ENCODE assay signal across 13 mouse cellular contexts in genomic region chr7:44647729-44648128, GRCm38 (mm10). TPM values are rescaled to one million over a fixed set of nuclear protein-coding genes. Genes with fewer than 3 reads are reported as not detected.
DNase-seq lines count a peak whose midpoint lies in the region; ATAC-seq and TF ChIP-seq lines count a peak whose summit lies in the region.
"Had no signal": no experiment of that assay in that cellular context is flagged by ENCODE, and none has a peak within 500 bp of the region (broad histone marks: within the 10 kb centered on the region; RNA-seq: fewer than 3 reads in every experiment).

No protein-coding gene starts in this region.

- no peak overlapping the region for H3K4me3 ChIP-seq in heart, embryonic 10.5 days
- no peak overlapping the region for H3K4me3 ChIP-seq in heart, postnatal 0 days (ENCODE audit: low read depth, low read length)
- H3K4me3 ChIP-seq in lung, embryonic 14.5 days (ENCODE audit: low read depth, low read length), result no peak overlapping the region
- no peak overlapping the region for H3K4me3 ChIP-seq in stomach, embryonic 15.5 days (replicated peaks)
- no peak overlapping the region for H3K4me3 ChIP-seq in hindbrain, embryonic 14.5 days (replicated peaks; ENCODE audit: low read length)
- H3K4me3 ChIP-seq: embryonic facial prominence, embryonic 10.5 days; limb, embryonic 12.5 days; liver, embryonic 15.5 days; midbrain, embryonic 10.5 days had no signal

- no peak for TF ChIP-seq EP300 in heart, postnatal 0 days (IDR thresholded peaks at IDR 0.05; ENCODE audit: low read depth)

- DNase-seq in heart, adult 11 months, result peak; percentile 96
- DNase-seq in heart, embryonic 10.5 days (ENCODE audit: low spot score), result no peak
- peak; percentile 19 for DNase-seq in heart, postnatal 0 days (ENCODE audit: low spot score)
- no peak for DNase-seq in lung, embryonic 14.5 days
- DNase-seq in hindbrain, embryonic 14.5 days (ENCODE audit: low spot score), result no peak

- H3K4me2 ChIP-seq in heart, postnatal 0 days (ENCODE audit: low read depth, low read length), result no peak overlapping the region
- H3K4me2 ChIP-seq in lung, embryonic 14.5 days, result no peak overlapping the region
- H3K4me2 ChIP-seq in stomach, embryonic 15.5 days, result no peak overlapping the region
- no peak overlapping the region for H3K4me2 ChIP-seq in hindbrain, embryonic 14.5 days (replicated peaks)
- H3K4me2 ChIP-seq: limb, embryonic 12.5 days; liver, embryonic 15.5 days had no signal

- H3K36me3 ChIP-seq in heart, embryonic 10.5 days, result no peaks in the 10 kb centered on the region
- no peaks in the 10 kb centered on the region for H3K36me3 ChIP-seq in heart, postnatal 0 days (replicated peaks; ENCODE audit: control insufficient read depth, insufficient read depth, low read length)
- H3K36me3 ChIP-seq in lung, embryonic 14.5 days (ENCODE audit: insufficient read depth), result no peaks in the 10 kb centered on the region
- H3K36me3 ChIP-seq in stomach, embryonic 15.5 days, result no peaks in the 10 kb centered on the region
- H3K36me3 ChIP-seq in hindbrain, embryonic 14.5 days (replicated peaks; ENCODE audit: control insufficient read depth, insufficient read depth), result no peaks in the 10 kb centered on the region
- H3K36me3 ChIP-seq: embryonic facial prominence, embryonic 10.5 days; limb, embryonic 12.5 days; liver, embryonic 15.5 days; midbrain, embryonic 10.5 days had no signal

- H3K4me1 ChIP-seq in heart, embryonic 10.5 days, result no peaks in the 10 kb centered on the region
- no peaks in the 10 kb centered on the region for H3K4me1 ChIP-seq in heart, postnatal 0 days (ENCODE audit: control insufficient read depth, insufficient read depth)
- no peaks in the 10 kb centered on the region for H3K4me1 ChIP-seq in lung, embryonic 14.5 days (ENCODE audit: insufficient read depth)
- peaks cover 5% of the 10 kb centered on the region; the same call in 1 of the 2 replicates for H3K4me1 ChIP-seq in stomach, embryonic 15.5 days
- peaks cover 6% of the 10 kb centered on the region; the same call in 1 of the 2 replicates for H3K4me1 ChIP-seq in hindbrain, embryonic 14.5 days (replicated peaks; ENCODE audit: control insufficient read depth, insufficient read depth, low read length)
- H3K4me1 ChIP-seq: limb, embryonic 12.5 days; liver, embryonic 15.5 days; midbrain, embryonic 10.5 days had no signal

- H3K27me3 ChIP-seq in heart, embryonic 10.5 days (ENCODE audit: insufficient read depth, poor library complexity, severe bottlenecking), result peaks cover 34% of the 10 kb centered on the region
- H3K27me3 ChIP-seq in heart, postnatal 0 days (ENCODE audit: control insufficient read depth, insufficient read depth, low read length), result peaks cover 21% of the 10 kb centered on the region; the same call in 1 of the 2 replicates
- H3K27me3 ChIP-seq in lung, embryonic 14.5 days (ENCODE audit: insufficient read depth, low read length), result peaks cover 12% of the 10 kb centered on the region
- H3K27me3 ChIP-seq in stomach, embryonic 15.5 days (replicated peaks), result peaks cover 17% of the 10 kb centered on the region; the same call in 1 of the 2 replicates
- peaks cover 16% of the 10 kb centered on the region for H3K27me3 ChIP-seq in hindbrain, embryonic 14.5 days (ENCODE audit: control insufficient read depth, insufficient read depth, low read length)

- peak; percentile 41; the same call in 1 of the 2 replicates for ATAC-seq in heart, postnatal 0 days (ENCODE audit: insufficient read depth, low read depth)
- ATAC-seq in lung, embryonic 14.5 days (ENCODE audit: insufficient read depth), result peak; percentile 47; the same call in 1 of the 2 replicates
- 0 out of 2 replicates have a peak, but pooled peaks have one; percentile 20 for ATAC-seq in stomach, embryonic 15.5 days (ENCODE audit: insufficient read depth, low FRiP score, low read depth)
- no peak for ATAC-seq in megakaryocyte progenitor cell, adult 5-6 weeks (replicated peaks; ENCODE audit: poor library complexity)
- ATAC-seq in hindbrain, embryonic 14.5 days (ENCODE audit: low FRiP score), result no peak

- TF ChIP-seq CTCF in heart, postnatal 0 days (IDR thresholded peaks at IDR 0.05; ENCODE audit: low read depth), result no peak
- TF ChIP-seq CTCF in lung, embryonic 14.5 days (IDR thresholded peaks at IDR 0.05; ENCODE audit: low read depth), result no peak

- no peaks in the 10 kb centered on the region for H3K9me3 ChIP-seq in heart, embryonic 10.5 days
- no peaks in the 10 kb centered on the region for H3K9me3 ChIP-seq in heart, postnatal 0 days (replicated peaks; ENCODE audit: control insufficient read depth, low read length)
- H3K9me3 ChIP-seq in lung, embryonic 14.5 days (ENCODE audit: low read depth, low read length), result no peaks in the 10 kb centered on the region
- no peaks in the 10 kb centered on the region for H3K9me3 ChIP-seq in stomach, embryonic 15.5 days
- H3K9me3 ChIP-seq in hindbrain, embryonic 14.5 days (ENCODE audit: control insufficient read depth, low read length), result no peaks in the 10 kb centered on the region
- H3K9me3 ChIP-seq: embryonic facial prominence, embryonic 10.5 days; limb, embryonic 12.5 days; liver, embryonic 15.5 days; midbrain, embryonic 10.5 days had no signal

- no peak overlapping the region for H3K27ac ChIP-seq in heart, embryonic 10.5 days
- no peak overlapping the region for H3K27ac ChIP-seq in heart, postnatal 0 days (ENCODE audit: low read depth)
- H3K27ac ChIP-seq in lung, embryonic 14.5 days (ENCODE audit: low read depth), result no peak overlapping the region
- H3K27ac ChIP-seq in stomach, embryonic 15.5 days, result no peak overlapping the region
- H3K27ac ChIP-seq in hindbrain, embryonic 14.5 days, result no peak overlapping the region
- H3K27ac ChIP-seq: embryonic facial prominence, embryonic 10.5 days; limb, embryonic 12.5 days; liver, embryonic 15.5 days; midbrain, embryonic 10.5 days had no signal

- WGBS in heart, embryonic 10.5 days, result 58% methylated on average over 10 of the region's 10 CpGs
- 58% methylated on average over 10 of the region's 10 CpGs for WGBS in heart, postnatal 0 days
- 26% methylated on average over 10 of the region's 10 CpGs for WGBS in lung, embryonic 14.5 days
- WGBS in stomach, embryonic 15.5 days, result 39% methylated on average over 10 of the region's 10 CpGs
- WGBS in hindbrain, embryonic 14.5 days, result 75% methylated on average over 10 of the region's 10 CpGs

- no peak overlapping the region for H3K9ac ChIP-seq in heart, postnatal 0 days (replicated peaks; ENCODE audit: low read depth, low read length)
- no peak overlapping the region for H3K9ac ChIP-seq in lung, embryonic 14.5 days
- H3K9ac ChIP-seq in stomach, embryonic 15.5 days, result no peak overlapping the region
- no peak overlapping the region for H3K9ac ChIP-seq in hindbrain, embryonic 14.5 days
- H3K9ac ChIP-seq: limb, embryonic 12.5 days; liver, embryonic 15.5 days had no signal

RNA-seq across cellular contexts. Expression of gene Myh14, which starts 22.9 kb away (rescaled TPM):
- 0.68 and 2.4 TPM in 2 replicates for polyA plus RNA-seq in heart, embryonic 10.5 days (2016; fragmentation: Nextera tagmentation; extraction: Ambion mirVana)
- 2.9 TPM in 2 replicates for total RNA-seq in heart, postnatal 0 days (2014; rRNA removed; ENCODE audit: low replicate concordance)
- 0.89 and 1.4 TPM in 2 replicates for polyA plus RNA-seq in heart, postnatal 0 days (2015; fragmentation: Nextera tagmentation; extraction: Ambion mirVana)
- 33.6 and 37.3 TPM in 2 replicates for polyA plus RNA-seq in lung, embryonic 14.5 days (2014; fragmentation: Nextera tagmentation; extraction: Ambion mirVana)
- 29.0 and 32.7 TPM in 2 replicates for polyA plus RNA-seq in stomach, embryonic 15.5 days (2015; fragmentation: Nextera tagmentation; extraction: Ambion mirVana)
- not detected in 2 replicates for total RNA-seq in megakaryocyte progenitor cell, adult 5-6 weeks (2015)
- total RNA-seq in megakaryocyte progenitor cell, adult 5-6 weeks (2017), result not detected in 2 replicates
- 4.2 and 5.0 TPM in 2 replicates for polyA plus RNA-seq in hindbrain, embryonic 14.5 days (2014; fragmentation: Nextera tagmentation; extraction: Ambion mirVana)

RNA-seq across cellular contexts. Expression of gene Kcnc3, which starts 57.3 kb away (rescaled TPM):
- polyA plus RNA-seq in heart, embryonic 10.5 days (2016; fragmentation: Nextera tagmentation; extraction: Ambion mirVana), result 0.02 and 0.24 TPM in 2 replicates
- total RNA-seq in heart, postnatal 0 days (2014; rRNA removed; ENCODE audit: low replicate concordance), result not detected in 2 replicates
- not detected in 2 replicates for polyA plus RNA-seq in heart, postnatal 0 days (2015; fragmentation: Nextera tagmentation; extraction: Ambion mirVana)
- 0.70 and 0.97 TPM in 2 replicates for polyA plus RNA-seq in lung, embryonic 14.5 days (2014; fragmentation: Nextera tagmentation; extraction: Ambion mirVana)
- polyA plus RNA-seq in stomach, embryonic 15.5 days (2015; fragmentation: Nextera tagmentation; extraction: Ambion mirVana), result 0.30 and 0.39 TPM in 2 replicates
- total RNA-seq in megakaryocyte progenitor cell, adult 5-6 weeks (2015), result 0.25 and 0.66 TPM in 2 replicates
- total RNA-seq in megakaryocyte progenitor cell, adult 5-6 weeks (2017), result 0.04 TPM in 1 of 2 replicates, not detected in the other
- polyA plus RNA-seq in hindbrain, embryonic 14.5 days (2014; fragmentation: Nextera tagmentation; extraction: Ambion mirVana), result 7.2 and 8.6 TPM in 2 replicates
- total RNA-seq: hematopoietic stem cell, adult 5-6 weeks; MEL had no signal

Comparison
In these comparisons a context has a peak if more than half of its experiments do, and no peak if none do; other contexts are left out.
1. DNase-seq: peak in heart, adult 11 months (single experiment) and heart, postnatal 0 days (single experiment); none in heart, embryonic 10.5 days (single experiment), lung, embryonic 14.5 days (single experiment) and hindbrain, embryonic 14.5 days (single experiment).
2. ATAC-seq: peak in heart, postnatal 0 days (single experiment), lung, embryonic 14.5 days (single experiment) and stomach, embryonic 15.5 days (single experiment); none in megakaryocyte progenitor cell, adult 5-6 weeks (single experiment) and hindbrain, embryonic 14.5 days (single experiment).